Mouse (Mus musculus) gastrocnemius, postnatal 25 days (tissue): ENCODE data around the gene Tmem210. TPM values are rescaled to one million over a fixed set of nuclear protein-coding genes. Genes with fewer than 3 reads are reported as not detected.

Source experiments
- DNase-seq: peaks from one replicate; pipeline ENCODE4 v3.0.0; 2022
- total RNA-seq, 2 experiments: library from RNA; stranded (reverse); gene quantifications; 1 replicate in 1 of 2; 2 replicates in 1 of 2; pipeline ENCODE4 v1.2.3; 2021

The Tmem210 gene
- total RNA-seq, 2 experiments from 2014 or later = not detected

- no peak for DNase-seq
Measured at GRCm38 (mm10) chr2:25297093-25297492, 9.1 kb downstream of the Tmem210 start.

- DNase-seq = no peak
Measured at GRCm38 (mm10) chr2:25298046-25298445, 10.1 kb downstream of the Tmem210 start.

- DNase-seq = no peak
Measured at GRCm38 (mm10) chr2:25303452-25303851, 15.5 kb downstream of the Tmem210 start.

- no peak for DNase-seq
Measured at GRCm38 (mm10) chr2:25303931-25304656, 16.1 kb downstream of the Tmem210 start.

- DNase-seq = no peak
Measured at GRCm38 (mm10) chr2:25304657-25305541, 17.0 kb downstream of the Tmem210 start.

GRCm38 (mm10) chr2:25305587-25306359 lies 17.8 kb downstream of the Tmem210 start:
- no peak for DNase-seq

- no peak for DNase-seq
Measured at GRCm38 (mm10) chr2:25310180-25310579, 22.2 kb downstream of the Tmem210 start.

- no peak for DNase-seq
Measured at GRCm38 (mm10) chr2:25310969-25311368, 23.0 kb downstream of the Tmem210 start.

GRCm38 (mm10) chr2:25311491-25311891 lies 23.5 kb downstream of the Tmem210 start:
- no peak for DNase-seq

- no peak for DNase-seq
Measured at GRCm38 (mm10) chr2:25318119-25318966, 30.4 kb downstream of the Tmem210 start.

GRCm38 (mm10) chr2:25318971-25319773 lies 31.2 kb downstream of the Tmem210 start, which contains the start of gene Grin1:
Grin1 (minus strand) TSS chr2:25319187.
- DNase-seq = peak; percentile 21

- no peak for DNase-seq
Measured at GRCm38 (mm10) chr2:25320084-25320483, 32.1 kb downstream of the Tmem210 start.

- no peak for DNase-seq
Measured at GRCm38 (mm10) chr2:25326036-25326435, 38.1 kb downstream of the Tmem210 start.

- DNase-seq = no peak
Measured at GRCm38 (mm10) chr2:25328440-25328839, 40.5 kb downstream of the Tmem210 start.

- no peak for DNase-seq
Measured at GRCm38 (mm10) chr2:25331470-25331869, 43.5 kb downstream of the Tmem210 start.

- peak; percentile 97 for DNase-seq
Measured at GRCm38 (mm10) chr2:25332286-25333160, 44.6 kb downstream of the Tmem210 start, which contains the start of gene Man1b1. Man1b1 (plus strand) TSS chr2:25332338.

GRCm38 (mm10) chr2:25333569-25333968 lies 45.6 kb downstream of the Tmem210 start:
- DNase-seq = no peak

GRCm38 (mm10) chr2:25338303-25338702 lies 50.4 kb downstream of the Tmem210 start:
- DNase-seq = no peak
